Mouse (Mus musculus) cerebellum, postnatal 25 days (tissue): ENCODE results near the gene Scfd2.

Source experiments
- DNase-seq, 2 experiments: peaks; one replicate each; pipeline ENCODE4 v3.0.0; 2021; ENCODE audit warnings: mixed read lengths in 2 of 2

Gene Scfd2

GRCm38 (mm10) chr5:74531630-74532280 is at the start of gene Scfd2:
Gene Scfd2, minus strand, starts transcription at chr5:74531759.
- peak; percentile 98 for DNase-seq

- no peak for DNase-seq
Observed at GRCm38 (mm10) chr5:74571767-74572166, 40.2 kb upstream of the Scfd2 start.

- DNase-seq, result peak; percentile 12 to 15
Observed at GRCm38 (mm10) chr5:74561151-74561550, 29.6 kb upstream of the Scfd2 start.

- DNase-seq, result no peak
Observed at GRCm38 (mm10) chr5:74549566-74549965, 18.0 kb upstream of the Scfd2 start.

- DNase-seq, result no peak
Observed at GRCm38 (mm10) chr5:74545606-74546005, 14.0 kb upstream of the Scfd2 start.

- no peak for DNase-seq
Observed at GRCm38 (mm10) chr5:74536180-74536947, 4.8 kb upstream of the Scfd2 start.

- DNase-seq, result peak; percentile 95 to 97
Observed at GRCm38 (mm10) chr5:74535240-74536021, 3.9 kb upstream of the Scfd2 start, which contains the start of gene Fip1l1. Gene Fip1l1, plus strand, starts transcription at chr5:74535449.

- DNase-seq, result no peak
Observed at GRCm38 (mm10) chr5:74530785-74531184, 774 bp downstream of the Scfd2 start.

GRCm38 (mm10) chr5:74527025-74527424 is 4.5 kb downstream of the Scfd2 start:
- no peak for DNase-seq

- DNase-seq, result peak; percentile 25 to 51
Observed at GRCm38 (mm10) chr5:74511686-74512085, 19.9 kb downstream of the Scfd2 start.

GRCm38 (mm10) chr5:74492705-74493104 is 38.9 kb downstream of the Scfd2 start:
- no peak for DNase-seq

GRCm38 (mm10) chr5:74484646-74485045 is 46.9 kb downstream of the Scfd2 start:
- no peak for DNase-seq

- no peak for DNase-seq
Observed at GRCm38 (mm10) chr5:74482633-74483032, 48.9 kb downstream of the Scfd2 start.

GRCm38 (mm10) chr5:74482034-74482433 is 49.5 kb downstream of the Scfd2 start:
- DNase-seq, result peak; percentile 13 to 32

- no peak for DNase-seq
Observed at GRCm38 (mm10) chr5:74480409-74480808, 51.1 kb downstream of the Scfd2 start.

- DNase-seq, result no peak
Observed at GRCm38 (mm10) chr5:74479947-74480346, 51.6 kb downstream of the Scfd2 start.

- DNase-seq, result no peak
Observed at GRCm38 (mm10) chr5:74479157-74479556, 52.4 kb downstream of the Scfd2 start.

GRCm38 (mm10) chr5:74476551-74476950 is 55.0 kb downstream of the Scfd2 start:
- DNase-seq, result no peak

GRCm38 (mm10) chr5:74473117-74473516 is 58.4 kb downstream of the Scfd2 start:
- DNase-seq, result no peak

GRCm38 (mm10) chr5:74470819-74471218 is 60.7 kb downstream of the Scfd2 start:
- DNase-seq, result no peak

- DNase-seq, result no peak
Observed at GRCm38 (mm10) chr5:74469620-74470019, 61.9 kb downstream of the Scfd2 start.

GRCm38 (mm10) chr5:74467753-74468152 is 63.8 kb downstream of the Scfd2 start:
- DNase-seq, result no peak

GRCm38 (mm10) chr5:74456759-74457158 is 74.8 kb downstream of the Scfd2 start:
- no peak for DNase-seq
